Mouse (Mus musculus) limb, embryonic 11.5 days (tissue): Measurements from ENCODE around the gene Nos2. TPM values are rescaled to one million over a fixed set of nuclear protein-coding genes. Genes with fewer than 3 reads are reported as not detected.

Source experiments
- ATAC-seq: fragments of 200-750 bp; cut with Nextera tagmentation; 2 replicates; pipeline ENCODE4 v1.8.0; 2017; ENCODE audit warnings: low read depth; ENCODE audit not compliant: insufficient number of reproducible peaks, low FRiP score, low TSS enrichment
- DNase-seq: peaks from one replicate; pipeline ENCODE4 v3.0.0-alpha.2; 2015; ENCODE audit warnings: low spot score
- H3K27ac ChIP-seq: fragments of 300-500 bp; sonication (generic); replicated peaks from 2 replicates; pipeline ENCODE4 v1.5.1; 2014; ENCODE audit warnings: low read depth, mild to moderate bottlenecking, low read length
- H3K27me3 ChIP-seq: fragments of 300-500 bp; sonication (generic); 2 replicates; pipeline ENCODE4 v1.6.1; 2014; ENCODE audit warnings: mild to moderate bottlenecking, low read length, mixed read lengths; ENCODE audit not compliant: control insufficient read depth, insufficient read depth
- H3K36me3 ChIP-seq: fragments of 300-500 bp; sonication (generic); 2 replicates; pipeline ENCODE4 v1.6.1; 2014; ENCODE audit warnings: mild to moderate bottlenecking, low read length, moderate library complexity, mixed read lengths; ENCODE audit not compliant: control insufficient read depth, insufficient read depth
- H3K4me1 ChIP-seq: fragments of 300-500 bp; sonication (generic); 2 replicates; pipeline ENCODE4 v1.6.1; 2014; ENCODE audit warnings: low read length, mixed read lengths; ENCODE audit not compliant: control insufficient read depth, insufficient read depth
- H3K4me2 ChIP-seq: fragments of 300-500 bp; sonication (generic); 2 replicates; pipeline ENCODE4 v1.6.1; 2014; ENCODE audit warnings: low read depth, mild to moderate bottlenecking, moderate library complexity; ENCODE audit not compliant: severe bottlenecking
- H3K4me3 ChIP-seq: fragments of 300-500 bp; sonication (generic); 2 replicates; pipeline ENCODE4 v1.5.1; 2014; ENCODE audit warnings: low read depth, low read length
- H3K9ac ChIP-seq: fragments of 300-500 bp; sonication (generic); 2 replicates; pipeline ENCODE4 v1.6.1; 2014; ENCODE audit warnings: mild to moderate bottlenecking, low read length
- H3K9me3 ChIP-seq: fragments of 300-500 bp; sonication (generic); 2 replicates; pipeline ENCODE4 v1.6.1; 2016; ENCODE audit warnings: low read length; ENCODE audit not compliant: control insufficient read depth
- WGBS: fragments of 180-500 bp; shearing (Covaris S2); extraction: QIAGEN DNeasy Blood & Tissue Kit; methylation state at CpG from one replicate; pipeline ENCODE4 v1.1.7; 2014; 5-methylcytosine and 5-hydroxymethylcytosine counted together
- polyA plus RNA-seq: library from polyadenylated mRNA; unstranded; fragments of >200 nt; fragmentation: Nextera tagmentation; extraction: Ambion mirVana; gene quantifications from 2 replicates; pipeline ENCODE4 v1.2.1, GENCODE M21; 2014

Nos2 gene
- polyA plus RNA-seq, 1 experiment from 2014 or later = 0.92 TPM

DNA sequence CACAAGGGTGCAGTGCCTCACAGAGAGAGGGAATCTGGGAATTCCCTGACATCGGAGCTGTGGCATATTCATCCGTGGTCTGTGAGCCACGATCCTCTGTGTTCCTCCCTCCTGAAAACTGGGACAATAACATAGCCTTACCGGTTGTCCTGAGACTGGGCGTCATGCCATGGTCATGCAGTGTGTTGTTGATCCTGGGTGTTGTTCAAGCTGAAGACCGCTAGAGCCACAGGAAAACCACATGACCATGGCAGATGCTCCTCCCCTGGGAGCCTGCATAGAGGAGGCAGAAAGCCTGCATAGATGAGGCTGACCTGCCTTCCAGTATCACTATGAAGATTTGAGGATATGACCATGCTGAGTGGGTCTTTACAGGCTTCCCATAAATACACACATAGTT, 5.1 kb upstream of the Nos2 start:
- no peaks in the 10 kb centered on the region for H3K4me1 ChIP-seq
- H3K4me3 ChIP-seq = no peak overlapping the region
- no peaks in the 10 kb centered on the region for H3K27me3 ChIP-seq
- H3K9me3 ChIP-seq = no peaks in the 10 kb centered on the region
- no peak overlapping the region for H3K4me2 ChIP-seq
- no peaks in the 10 kb centered on the region for H3K36me3 ChIP-seq
- no peak overlapping the region for H3K27ac ChIP-seq
- WGBS = 87% methylated on average over 6 of the region's 6 CpGs
- no peak for ATAC-seq
- no peak for DNase-seq
- H3K9ac ChIP-seq = no peak overlapping the region

DNA sequence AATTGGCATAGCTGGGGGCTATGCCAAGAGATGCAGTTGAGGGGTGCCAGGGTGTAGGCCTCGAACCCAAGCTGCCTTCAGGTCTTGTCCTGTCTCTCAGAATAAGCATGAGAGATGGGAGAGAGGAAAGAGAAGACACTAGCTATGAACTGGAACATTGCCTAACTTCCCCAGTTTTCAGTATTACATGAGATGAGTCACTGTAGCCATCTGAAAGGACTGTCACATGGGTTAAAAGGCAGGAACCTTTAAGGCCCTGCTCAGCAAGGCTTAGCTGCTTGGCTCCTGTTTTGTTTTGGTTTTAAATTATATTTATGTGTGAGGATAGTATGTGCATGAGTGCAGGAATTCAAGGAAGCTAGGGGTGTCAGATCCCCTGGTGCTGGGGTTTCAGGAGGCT, 4.2 kb upstream of the Nos2 start:
- Histone ChIP-seq H3K36me3 (no peaks in the 10 kb centered on the region), H3K27ac (no peak overlapping the region), H3K27me3 (no peaks in the 10 kb centered on the region), H3K9ac (no peak overlapping the region), H3K9me3 (no peaks in the 10 kb centered on the region), H3K4me3 (no peak overlapping the region), H3K4me2 (no peak overlapping the region), H3K4me1 (no peaks in the 10 kb centered on the region)
- no peak for DNase-seq
- 78% methylated on average over 1 of the region's 1 CpGs for WGBS
- no peak for ATAC-seq

DNA sequence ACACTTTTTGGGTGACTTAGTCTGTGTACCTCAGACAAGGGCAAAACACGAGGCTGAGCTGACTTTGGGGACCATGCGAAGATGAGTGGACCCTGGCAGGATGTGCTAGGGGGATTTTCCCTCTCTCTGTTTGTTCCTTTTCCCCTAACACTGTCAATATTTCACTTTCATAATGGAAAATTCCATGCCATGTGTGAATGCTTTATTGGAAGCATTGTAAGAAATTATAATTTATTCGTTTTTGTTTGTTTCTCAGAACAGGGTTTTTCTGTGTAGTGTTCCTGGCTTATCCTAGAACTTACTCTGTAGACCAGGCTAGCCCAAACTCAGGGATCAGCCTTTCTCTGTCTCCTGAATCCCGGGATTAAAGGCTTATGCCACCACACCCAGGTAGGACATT, 842 bp upstream of the Nos2 start:
- H3K9me3 ChIP-seq = no peaks in the 10 kb centered on the region
- no peak overlapping the region for H3K4me2 ChIP-seq
- no peak overlapping the region for H3K4me3 ChIP-seq
- no peak overlapping the region for H3K9ac ChIP-seq
- no peak overlapping the region for H3K27ac ChIP-seq
- DNase-seq (no peak), ATAC-seq (no peak)
- peaks cover 12% of the 10 kb centered on the region for H3K27me3 ChIP-seq
- H3K4me1 ChIP-seq = peaks cover 8% of the 10 kb centered on the region; the same call in 1 of the 2 replicates
- 72% methylated on average over 4 of the region's 4 CpGs for WGBS
- H3K36me3 ChIP-seq = no peaks in the 10 kb centered on the region

DNA sequence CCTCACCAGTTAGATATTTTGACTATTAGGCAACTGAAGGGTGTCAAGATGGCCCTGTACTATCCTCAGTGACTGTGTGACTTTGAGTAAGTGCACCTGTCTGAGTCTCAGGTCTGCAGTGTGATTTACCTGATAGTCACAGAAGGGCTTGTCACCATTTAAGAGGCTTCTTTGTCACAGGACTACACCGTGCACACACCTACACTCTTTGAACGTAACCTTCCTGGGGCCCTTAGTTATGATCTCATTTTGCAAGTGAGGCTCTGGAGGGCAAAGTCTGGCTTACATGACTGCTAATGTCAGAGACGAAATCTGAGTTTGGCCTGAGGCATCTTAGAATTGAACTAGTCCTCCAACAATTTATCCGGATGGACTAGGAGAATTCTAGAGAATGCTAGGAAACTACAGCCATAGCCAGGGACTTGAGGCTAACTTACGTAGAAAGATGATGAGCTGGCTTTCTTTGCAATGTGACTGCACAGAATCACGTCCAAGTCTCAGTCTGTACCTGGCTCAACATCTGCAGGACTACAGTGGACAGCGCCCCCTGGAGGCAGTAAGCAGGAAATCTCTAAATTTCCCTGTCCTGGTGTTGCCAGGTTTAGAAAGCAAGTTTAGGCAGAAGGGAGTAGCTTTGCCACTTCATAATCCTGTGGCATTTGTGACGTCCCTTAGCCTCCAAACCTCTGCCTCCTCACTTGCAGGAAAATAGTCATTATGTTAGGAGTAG, 2.3 kb downstream of the Nos2 start:
- Histone ChIP-seq H3K9ac (no peak overlapping the region), H3K36me3 (no peaks in the 10 kb centered on the region), H3K4me1 (peaks cover 11% of the 10 kb centered on the region; the same call in 1 of the 2 replicates), H3K4me2 (no peak overlapping the region), H3K27ac (no peak overlapping the region), H3K4me3 (no peak overlapping the region), H3K9me3 (no peaks in the 10 kb centered on the region), H3K27me3 (peaks cover 30% of the 10 kb centered on the region)
- ATAC-seq = no peak
- DNase-seq = peak; percentile 56
- WGBS = 39% methylated on average over 8 of the region's 8 CpGs

DNA sequence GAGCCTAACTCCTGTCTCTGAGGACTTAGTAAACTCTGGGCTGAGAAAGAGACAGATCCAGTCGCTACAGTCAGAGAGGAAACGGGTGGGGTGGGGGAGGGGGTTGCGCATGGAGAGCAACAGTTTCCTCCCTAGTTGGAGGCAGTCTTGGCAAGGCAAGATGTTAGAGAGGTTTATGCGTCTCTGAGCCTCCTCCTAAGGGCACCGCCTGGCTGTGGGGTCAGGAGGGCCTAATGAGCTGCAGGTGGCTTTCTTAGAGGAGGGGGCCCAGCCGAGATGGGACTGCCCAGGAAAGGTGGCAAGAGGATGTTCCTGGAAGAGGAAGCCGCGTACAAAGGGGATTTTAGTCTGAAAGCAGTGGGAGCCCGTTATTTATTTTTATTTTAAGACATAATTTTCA, 3.5 kb downstream of the Nos2 start:
- Histone ChIP-seq H3K9ac (no peak overlapping the region; the same call in 1 of the 2 replicates), H3K4me1 (peaks cover 11% of the 10 kb centered on the region; the same call in 1 of the 2 replicates), H3K27me3 (peaks cover 30% of the 10 kb centered on the region), H3K27ac (no peak overlapping the region), H3K9me3 (no peaks in the 10 kb centered on the region), H3K36me3 (no peaks in the 10 kb centered on the region), H3K4me3 (no peak overlapping the region), H3K4me2 (no peak overlapping the region)
- DNase-seq (peak; percentile 39), ATAC-seq (no peak)
- 5% methylated on average over 9 of the region's 9 CpGs for WGBS

DNA sequence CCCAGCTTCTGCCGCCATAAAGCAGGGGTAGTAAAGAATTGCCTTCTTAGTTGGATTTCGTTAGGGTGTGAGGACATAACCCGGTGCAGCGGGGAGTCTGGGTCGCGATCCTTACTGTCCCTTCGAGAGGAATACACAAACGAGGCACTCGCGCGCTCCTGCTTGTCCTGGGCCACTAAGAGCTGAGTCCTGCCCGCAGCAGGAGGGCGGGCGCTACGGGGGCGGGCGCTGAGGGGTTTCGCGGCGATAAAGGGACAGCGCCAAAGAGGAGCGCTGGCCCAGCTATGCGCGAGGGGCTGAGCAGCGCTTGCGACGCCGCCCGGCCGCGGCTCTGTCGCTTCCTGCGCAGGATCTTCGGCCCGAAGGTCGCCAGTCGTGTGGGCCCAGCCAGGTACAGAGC, 4.3 kb downstream of the Nos2 start:
- Histone ChIP-seq H3K9me3 (no peaks in the 10 kb centered on the region), H3K9ac (no peak overlapping the region; the same call in 1 of the 2 replicates), H3K4me2 (peak overlapping the region; percentile 48), H3K36me3 (no peaks in the 10 kb centered on the region), H3K27me3 (peaks cover 30% of the 10 kb centered on the region), H3K4me3 (peak overlapping the region; percentile 28), H3K4me1 (peaks cover 11% of the 10 kb centered on the region; the same call in 1 of the 2 replicates), H3K27ac (no peak overlapping the region)
- ATAC-seq = no peak
- DNase-seq = peak; percentile 60
- WGBS = under 1% methylated on average over 37 of the region's 37 CpGs

DNA sequence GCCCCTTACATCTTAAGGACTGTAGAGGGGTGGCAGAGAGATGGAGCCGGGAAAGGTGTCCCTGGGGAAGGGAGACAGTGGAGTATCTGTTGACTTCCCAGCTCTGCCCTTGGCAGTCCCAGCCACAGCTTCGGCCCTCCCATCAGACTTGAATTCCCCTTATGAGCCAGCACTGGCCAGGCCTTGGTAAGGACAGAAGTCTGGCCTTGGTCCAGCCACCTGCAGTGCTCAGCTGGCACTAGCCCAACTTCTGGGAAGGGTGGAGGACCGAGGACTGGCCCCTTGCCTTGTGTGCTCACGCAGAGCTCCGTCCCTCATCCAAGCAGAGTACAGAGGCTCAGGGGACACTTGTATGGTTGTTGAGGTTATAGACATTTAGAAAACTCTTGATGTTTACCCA, 8.8 kb downstream of the Nos2 start:
- Histone ChIP-seq H3K9ac (no peak overlapping the region), H3K36me3 (no peaks in the 10 kb centered on the region), H3K27ac (no peak overlapping the region), H3K4me3 (no peak overlapping the region), H3K27me3 (peaks cover 22% of the 10 kb centered on the region), H3K9me3 (no peaks in the 10 kb centered on the region), H3K4me1 (peaks cover 3% of the 10 kb centered on the region; the same call in 1 of the 2 replicates), H3K4me2 (no peak overlapping the region)
- ATAC-seq (no peak), DNase-seq (no peak)
- WGBS = 91% methylated on average over 5 of the region's 5 CpGs

DNA sequence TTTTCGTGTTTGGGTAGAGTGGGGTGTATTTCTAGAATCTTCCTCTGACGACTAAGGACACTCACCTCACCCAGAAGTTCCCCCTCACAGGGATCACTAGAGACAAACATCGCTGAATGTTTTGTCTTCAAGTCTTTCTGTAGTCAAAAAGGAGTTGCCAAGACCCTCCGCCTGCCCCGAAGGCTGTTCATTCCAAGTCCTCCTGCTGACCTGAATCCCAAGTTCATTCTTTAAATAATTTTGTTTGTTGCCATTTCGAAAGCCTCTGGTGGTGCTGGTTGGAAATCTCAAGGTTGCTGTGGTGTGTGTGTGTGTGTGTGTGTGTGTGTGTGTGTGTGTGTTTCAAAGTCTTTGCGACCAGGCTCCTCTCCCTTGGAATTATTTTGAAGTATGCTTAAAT, 13.7 kb downstream of the Nos2 start:
- H3K27me3 ChIP-seq = no peaks in the 10 kb centered on the region
- H3K36me3 ChIP-seq = no peaks in the 10 kb centered on the region
- H3K9ac ChIP-seq = no peak overlapping the region
- ATAC-seq (no peak), DNase-seq (no peak)
- no peak overlapping the region for H3K27ac ChIP-seq
- H3K4me3 ChIP-seq = no peak overlapping the region
- no peaks in the 10 kb centered on the region for H3K4me1 ChIP-seq
- no peaks in the 10 kb centered on the region for H3K9me3 ChIP-seq
- H3K4me2 ChIP-seq = no peak overlapping the region
- 88% methylated on average over 7 of the region's 7 CpGs for WGBS

DNA sequence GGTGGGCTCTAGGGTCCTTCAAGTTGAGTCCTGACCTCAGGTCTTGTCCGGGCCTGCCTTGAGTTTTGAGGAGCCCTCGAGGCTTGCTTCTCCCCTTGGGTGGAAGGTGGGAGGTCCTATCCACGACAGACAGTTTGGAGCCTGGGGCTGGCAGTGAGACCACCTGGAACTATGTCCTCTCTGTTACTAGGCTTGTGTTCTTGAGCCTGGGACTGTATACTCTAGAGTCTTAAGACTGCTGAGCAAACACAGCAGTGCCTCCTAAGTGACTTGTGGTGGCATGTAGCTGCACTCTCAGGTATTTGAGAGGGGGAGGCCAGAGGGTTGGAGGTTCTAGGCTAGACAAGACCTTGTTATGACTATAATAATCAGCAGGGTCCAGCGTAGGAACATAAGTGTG, 14.1 kb downstream of the Nos2 start:
- no peak overlapping the region for H3K27ac ChIP-seq
- DNase-seq = no peak
- no peak overlapping the region for H3K4me2 ChIP-seq
- no peak overlapping the region for H3K9ac ChIP-seq
- no peaks in the 10 kb centered on the region for H3K4me1 ChIP-seq
- H3K9me3 ChIP-seq = no peaks in the 10 kb centered on the region
- no peak overlapping the region for H3K4me3 ChIP-seq
- H3K36me3 ChIP-seq = no peaks in the 10 kb centered on the region
- no peak for ATAC-seq
- WGBS = 79% methylated on average over 4 of the region's 4 CpGs
- no peaks in the 10 kb centered on the region for H3K27me3 ChIP-seq
